ENCODE assay signal across 18 mouse cellular contexts in genomic region chr7:132458493-132458892, GRCm38 (mm10).
DNase-seq lines count a peak whose midpoint lies in the region; ATAC-seq lines count a peak whose summit lies in the region.
"Had no signal": no experiment of that assay in that cellular context is flagged by ENCODE, and none has a peak within 500 bp of the region (broad histone marks: within the 10 kb centered on the region; RNA-seq: fewer than 3 reads in every experiment).

No protein-coding gene starts in this region.

- H3K9ac ChIP-seq in embryonic facial prominence, embryonic 14.5 days (ENCODE audit: low read depth, low read length), result no peak overlapping the region
- H3K9ac ChIP-seq in midbrain, embryonic 13.5 days (replicated peaks), result no peak overlapping the region
- no peak overlapping the region for H3K9ac ChIP-seq in kidney, embryonic 14.5 days (ENCODE audit: low read depth, low read length)
- H3K9ac ChIP-seq: embryonic facial prominence, embryonic 13.5 days; intestine, embryonic 15.5 days had no signal

- H3K27ac ChIP-seq in embryonic facial prominence, embryonic 14.5 days (replicated peaks; ENCODE audit: low read depth, low read length), result peak overlapping the region; percentile 34; the same call in 1 of the 2 replicates
- peak overlapping the region; percentile 48 for H3K27ac ChIP-seq in midbrain, embryonic 13.5 days
- H3K27ac ChIP-seq in kidney, embryonic 14.5 days (ENCODE audit: low read depth, low read length), result no peak overlapping the region
- H3K27ac ChIP-seq: embryonic facial prominence, embryonic 13.5 days; intestine, embryonic 15.5 days had no signal

- H3K4me3 ChIP-seq in embryonic facial prominence, embryonic 14.5 days (ENCODE audit: low read depth, low read length), result no peak overlapping the region
- no peak overlapping the region for H3K4me3 ChIP-seq in midbrain, embryonic 13.5 days (replicated peaks)
- no peak overlapping the region for H3K4me3 ChIP-seq in kidney, embryonic 14.5 days (ENCODE audit: low read length)
- H3K4me3 ChIP-seq: embryonic facial prominence, embryonic 13.5 days; intestine, embryonic 15.5 days; myocyte had no signal

- H3K9me3 ChIP-seq in embryonic facial prominence, embryonic 14.5 days (ENCODE audit: control insufficient read depth, low read length), result no peaks in the 10 kb centered on the region
- 0 out of 2 replicates have a peak, but pooled peaks cover 5% of the 10 kb centered on the region for H3K9me3 ChIP-seq in midbrain, embryonic 13.5 days
- H3K9me3 ChIP-seq in kidney, embryonic 14.5 days (ENCODE audit: control insufficient read depth, low read length), result no peaks in the 10 kb centered on the region
- H3K9me3 ChIP-seq: embryonic facial prominence, embryonic 13.5 days; intestine, embryonic 15.5 days had no signal

- peak; percentile 47; the same call in 1 of the 2 replicates for ATAC-seq in embryonic facial prominence, embryonic 14.5 days (ENCODE audit: low read depth)
- ATAC-seq in midbrain, embryonic 13.5 days, result no peak
- ATAC-seq in kidney, embryonic 14.5 days (ENCODE audit: low FRiP score, low TSS enrichment), result no peak
- ATAC-seq: intestine, embryonic 15.5 days had no signal

- no peaks in the 10 kb centered on the region for H3K27me3 ChIP-seq in embryonic facial prominence, embryonic 14.5 days (replicated peaks; ENCODE audit: control insufficient read depth, insufficient read depth, low read length)
- H3K27me3 ChIP-seq in midbrain, embryonic 13.5 days, result no peaks in the 10 kb centered on the region
- no peaks in the 10 kb centered on the region for H3K27me3 ChIP-seq in kidney, embryonic 14.5 days (ENCODE audit: control insufficient read depth, insufficient read depth, low read length)
- H3K27me3 ChIP-seq: embryonic facial prominence, embryonic 13.5 days; intestine, embryonic 15.5 days had no signal

- 50% methylated on average over 7 of the region's 7 CpGs for WGBS in embryonic facial prominence, embryonic 14.5 days
- WGBS in midbrain, embryonic 13.5 days, result 30% methylated on average over 7 of the region's 7 CpGs
- WGBS in kidney, embryonic 14.5 days, result 63% methylated on average over 7 of the region's 7 CpGs

- H3K36me3 ChIP-seq in embryonic facial prominence, embryonic 14.5 days (ENCODE audit: control insufficient read depth, insufficient read depth, low read length), result no peaks in the 10 kb centered on the region
- H3K36me3 ChIP-seq in midbrain, embryonic 13.5 days, result no peaks in the 10 kb centered on the region
- H3K36me3 ChIP-seq in kidney, embryonic 14.5 days (ENCODE audit: control insufficient read depth, insufficient read depth, low read length), result no peaks in the 10 kb centered on the region
- H3K36me3 ChIP-seq: embryonic facial prominence, embryonic 13.5 days; intestine, embryonic 15.5 days had no signal

- DNase-seq in embryo, embryonic 11 days, result peak; percentile 48
- peak; percentile 77 for DNase-seq in embryonic facial prominence, embryonic 14.5 days (ENCODE audit: low spot score)
- peak; percentile 21 for DNase-seq in forelimb bud, embryonic 11.5 days (ENCODE audit: low read depth, low spot score)
- no peak for DNase-seq in gastrocnemius, postnatal 14 days
- DNase-seq in cerebellum, adult 18-20 months, result no peak
- DNase-seq: cerebellum, adult 9-11 months; heart, adult 18-20 months; heart, postnatal 10 days; kidney, postnatal 14 days; left cerebral cortex, postnatal 4 days; lung, adult 2 months; spleen, adult 18-20 months; thymus, postnatal 25 days had no signal

- peaks cover 7% of the 10 kb centered on the region; the same call in 1 of the 2 replicates for H3K4me1 ChIP-seq in embryonic facial prominence, embryonic 14.5 days (ENCODE audit: control insufficient read depth, insufficient read depth, low read length)
- peaks cover 19% of the 10 kb centered on the region for H3K4me1 ChIP-seq in midbrain, embryonic 13.5 days (replicated peaks)
- no peaks in the 10 kb centered on the region for H3K4me1 ChIP-seq in kidney, embryonic 14.5 days (ENCODE audit: control insufficient read depth, insufficient read depth, low read length)
- H3K4me1 ChIP-seq: intestine, embryonic 15.5 days had no signal

- no peak overlapping the region for H3K4me2 ChIP-seq in embryonic facial prominence, embryonic 14.5 days (ENCODE audit: low read depth, low read length)
- H3K4me2 ChIP-seq in midbrain, embryonic 13.5 days (replicated peaks), result no peak overlapping the region
- H3K4me2 ChIP-seq in kidney, embryonic 14.5 days (replicated peaks; ENCODE audit: low read depth, low read length), result no peak overlapping the region
- H3K4me2 ChIP-seq: embryonic facial prominence, embryonic 13.5 days; intestine, embryonic 15.5 days had no signal

- intact Hi-C loops in gastrocnemius, postnatal 14 days (cut with DNase I; ENCODE audit: low total_unique reads), result no loop called here

Comparison
In these comparisons a context has a peak if more than half of its experiments do, and no peak if none do; other contexts are left out.
1. DNase-seq: peak in embryo, embryonic 11 days (single experiment), embryonic facial prominence, embryonic 14.5 days (single experiment) and forelimb bud, embryonic 11.5 days (single experiment); none in gastrocnemius, postnatal 14 days (single experiment) and cerebellum, adult 18-20 months (0 of 2).